Mouse (Mus musculus): ENCODE results near the gene Rnf224. TPM values are rescaled to one million over a fixed set of nuclear protein-coding genes. Genes with fewer than 3 reads are reported as not detected.
A peak's percentile ranks its signal among the peaks of the same experiment; 100 is the strongest.
"Not testable (repeated sequence)": the region's sequence is repeated elsewhere in the genome, so short reads cannot be mapped to it uniquely, and the experiment has no call there.

Rnf224 gene
- polyA plus RNA-seq, 1 experiment from 2014 or later: 0.08 TPM

DNA sequence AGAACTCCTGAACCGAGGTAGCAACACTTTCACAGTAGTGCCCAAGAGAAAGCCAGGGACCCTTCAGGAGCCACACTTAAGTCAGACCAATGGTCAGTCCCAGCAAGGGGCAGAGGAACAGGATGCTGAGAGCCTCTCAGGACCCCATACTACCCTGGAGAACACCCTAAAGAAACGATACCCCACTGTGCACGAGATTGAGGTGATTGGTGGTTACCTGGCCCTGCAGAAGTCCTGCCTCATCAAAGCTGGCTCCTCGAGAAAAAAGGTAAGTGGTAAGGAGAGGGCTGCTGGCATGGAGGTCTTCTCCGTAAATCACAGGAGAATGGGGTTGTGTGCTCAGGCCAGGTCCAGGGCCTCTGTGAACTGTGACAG is 27.7 kb upstream of the Rnf224 start:
- H3K27ac ChIP-seq: no peak overlapping the region
- H3K9me3 ChIP-seq: no peaks in the 10 kb centered on the region
- H3K4me3 ChIP-seq: peak overlapping the region; percentile 80; the same call in 1 of the 2 replicates
- WGBS: 68% methylated on average over 5 of the region's 5 CpGs
- peaks cover 16% of the 10 kb centered on the region for H3K36me3 ChIP-seq
- H3K4me1 ChIP-seq: peaks cover 36% of the 10 kb centered on the region
- H3K27me3 ChIP-seq (ENCODE audit: insufficient read depth, poor library complexity, severe bottlenecking): peaks cover 25% of the 10 kb centered on the region
- no peak for DNase-seq (ENCODE audit: low spot score)

DNA sequence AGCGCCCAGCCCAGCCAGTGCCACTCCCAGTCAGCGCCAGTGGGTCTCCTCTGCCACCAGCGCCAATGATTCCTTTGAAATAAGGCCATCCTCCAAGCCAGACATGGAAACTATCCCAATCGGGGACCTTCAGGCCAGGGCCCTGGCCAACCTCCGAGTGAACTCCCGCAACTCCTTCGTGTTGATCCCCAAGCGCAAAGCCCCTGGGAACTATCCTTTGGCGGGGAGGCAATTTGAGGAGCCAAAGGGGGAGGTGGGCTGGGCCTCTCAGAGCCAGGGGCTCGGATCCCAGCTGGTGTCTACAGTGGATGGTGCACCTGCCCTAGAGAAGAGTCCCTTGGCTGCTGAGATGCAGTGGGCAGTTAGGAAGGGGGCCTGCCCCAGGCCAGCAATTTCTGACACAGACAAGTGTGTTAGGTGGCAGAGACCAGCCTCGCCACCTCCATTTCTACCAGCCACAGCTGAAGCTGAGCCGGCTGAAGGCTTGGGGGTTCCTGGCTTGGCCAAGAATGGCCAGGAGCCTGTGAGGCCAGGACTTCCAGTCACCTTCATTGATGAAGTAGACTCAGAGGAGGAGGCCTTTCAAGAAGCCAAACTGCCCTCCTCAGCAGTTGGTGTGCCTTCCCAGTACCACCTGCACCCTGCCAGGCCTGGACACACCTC is 27.2 kb upstream of the Rnf224 start:
- Histone ChIP-seq H3K36me3 (peaks cover 11% of the 10 kb centered on the region; the same call in 1 of the 2 replicates), H3K4me3 (peak overlapping the region; percentile 80), H3K4me1 (peaks cover 36% of the 10 kb centered on the region), H3K9me3 (no peaks in the 10 kb centered on the region), H3K27me3 (ENCODE audit: insufficient read depth, poor library complexity, severe bottlenecking) (peaks cover 25% of the 10 kb centered on the region), H3K27ac (peak overlapping the region; percentile 77)
- WGBS: 20% methylated on average over 12 of the region's 12 CpGs
- no peak for DNase-seq (ENCODE audit: low spot score)

DNA sequence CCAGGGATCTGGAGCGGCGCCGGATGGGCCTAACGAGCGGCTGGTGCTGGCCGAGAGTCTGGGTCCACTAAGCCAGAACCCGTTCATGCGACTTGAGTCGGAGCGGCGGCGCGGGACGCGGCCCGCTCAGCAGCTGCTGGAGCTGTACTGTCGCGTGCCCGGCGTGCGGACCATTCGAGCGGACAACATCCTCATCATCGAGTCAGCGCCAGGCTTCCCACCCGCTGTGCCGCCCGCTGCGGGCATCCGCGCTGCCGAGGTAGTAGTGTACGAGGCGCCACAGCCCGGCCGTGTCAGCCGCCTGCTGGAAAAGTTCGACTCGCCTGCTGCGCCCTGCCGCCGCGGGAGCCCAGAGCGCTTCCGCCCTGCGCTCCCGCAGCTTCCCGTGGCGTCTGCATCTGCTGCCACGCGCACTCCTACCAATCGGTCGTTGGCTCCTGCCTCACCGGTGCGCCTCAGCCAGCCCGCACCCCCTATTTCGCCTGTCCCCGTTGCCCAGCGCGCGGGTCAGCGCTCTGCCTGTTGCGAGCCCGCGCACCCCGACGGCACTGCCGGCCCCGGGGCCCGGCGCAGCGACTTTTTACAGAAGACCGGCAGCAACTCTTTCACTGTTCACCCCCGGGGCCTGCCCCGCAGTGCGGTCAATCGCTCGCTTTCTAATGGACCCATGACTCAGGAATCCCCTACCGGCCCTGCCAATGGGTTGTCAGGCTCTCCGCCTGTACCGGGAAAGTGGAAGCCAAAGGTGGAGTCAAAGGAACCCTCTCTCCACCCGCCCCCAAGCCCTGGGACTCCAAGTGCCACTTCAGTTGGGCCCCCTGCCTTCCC is 26.4 kb upstream of the Rnf224 start:
- peaks cover 36% of the 10 kb centered on the region for H3K4me1 ChIP-seq
- no peak for DNase-seq (ENCODE audit: low spot score)
- under 1% methylated on average over 82 of the region's 82 CpGs for WGBS
- peak overlapping the region; percentile 77 for H3K27ac ChIP-seq
- peak overlapping the region; percentile 80 for H3K4me3 ChIP-seq
- H3K9me3 ChIP-seq: no peaks in the 10 kb centered on the region
- H3K36me3 ChIP-seq: 0 out of 2 replicates have a peak, but pooled peaks cover 4% of the 10 kb centered on the region
- peaks cover 25% of the 10 kb centered on the region for H3K27me3 ChIP-seq (ENCODE audit: insufficient read depth, poor library complexity, severe bottlenecking)

DNA sequence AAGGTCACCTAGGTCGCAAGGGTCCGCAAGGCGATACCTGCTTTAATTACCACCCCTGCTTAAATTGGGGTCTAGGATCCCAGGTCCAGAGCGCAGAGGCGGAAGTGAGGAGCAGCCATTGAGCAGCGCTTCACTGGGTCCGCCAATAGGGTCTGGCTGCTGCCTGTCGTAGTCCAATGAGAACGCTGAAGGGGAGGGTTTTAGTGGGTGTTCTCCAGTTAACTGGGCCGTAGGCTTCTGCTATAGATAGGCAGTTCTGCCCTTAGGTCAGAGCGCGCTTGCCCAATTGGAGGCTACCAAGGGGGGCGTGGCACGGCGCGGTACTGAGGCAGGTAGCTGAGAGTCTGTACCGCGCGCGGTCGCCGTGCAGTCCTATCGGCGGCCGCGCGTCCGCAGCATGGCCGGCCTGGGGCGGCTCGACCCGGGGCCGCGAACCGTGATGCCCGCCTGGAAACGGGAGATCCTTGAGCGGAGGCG is 25.7 kb upstream of the Rnf224 start, which contains the start of gene Tprn:
Gene Tprn (plus strand): TSS at position 328 of the 477 bp plus-strand sequence.
- peak; percentile 98 for DNase-seq (ENCODE audit: low spot score)
- Histone ChIP-seq H3K27ac (peak within 1 kb of the TSS; percentile 83), H3K4me3 (peak within 1 kb of the TSS; percentile 80), H3K27me3 (ENCODE audit: insufficient read depth, poor library complexity, severe bottlenecking) (peaks cover 25% of the 10 kb centered on the region), H3K4me1 (peaks cover 34% of the 10 kb centered on the region), H3K9me3 (no peaks in the 10 kb centered on the region), H3K36me3 (no peaks in the 10 kb centered on the region)
- under 1% methylated on average over 39 of the region's 39 CpGs for WGBS

DNA sequence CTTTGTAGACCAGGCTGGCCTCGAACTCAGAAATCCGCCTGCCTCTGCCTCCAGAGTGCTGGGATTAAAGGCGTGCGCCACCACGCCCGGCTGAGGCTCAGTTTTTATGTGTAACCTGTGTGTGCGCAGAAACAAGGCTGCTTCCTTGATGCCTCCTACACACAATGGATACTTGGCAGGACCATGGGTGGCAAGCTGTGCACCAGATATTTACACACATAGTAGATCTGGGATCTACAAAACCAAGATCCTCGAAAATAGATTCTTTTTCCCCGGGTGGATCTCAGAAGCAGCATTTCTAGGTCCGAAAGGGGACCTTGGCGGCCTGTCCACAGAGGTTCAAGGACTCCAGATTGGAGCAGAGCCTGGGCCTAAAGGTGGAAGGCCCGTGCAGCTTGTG is 25.3 kb upstream of the Rnf224 start:
- Histone ChIP-seq H3K4me1 (peaks cover 30% of the 10 kb centered on the region), H3K36me3 (no peaks in the 10 kb centered on the region), H3K4me3 (peak overlapping the region; percentile 80), H3K27ac (peak overlapping the region; percentile 83), H3K27me3 (ENCODE audit: insufficient read depth, poor library complexity, severe bottlenecking) (peaks cover 25% of the 10 kb centered on the region), H3K9me3 (no peaks in the 10 kb centered on the region)
- 43% methylated on average over 12 of the region's 12 CpGs for WGBS
- DNase-seq (ENCODE audit: low spot score): no peak

DNA sequence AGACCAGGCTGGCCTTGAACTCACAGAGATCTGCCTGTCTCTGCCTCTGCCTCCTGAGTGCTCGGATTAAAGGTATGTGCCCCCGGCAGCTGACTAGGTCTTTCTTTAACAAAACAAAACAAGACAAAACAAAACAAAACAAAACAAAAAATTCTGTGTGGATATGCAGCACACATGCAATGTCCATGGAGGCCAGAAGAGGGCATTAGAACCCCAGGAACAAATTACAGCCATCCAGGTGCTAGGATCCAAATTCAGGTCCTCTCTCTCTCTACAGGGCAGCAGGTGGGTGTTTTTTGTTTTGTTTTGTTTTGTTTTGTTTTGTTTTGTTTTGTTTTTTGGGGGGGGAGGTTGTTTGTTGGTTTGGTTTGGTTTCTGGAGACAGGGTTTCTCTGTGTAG is 22.3 kb upstream of the Rnf224 start:
- 41% methylated on average over 2 of the region's 2 CpGs for WGBS

DNA sequence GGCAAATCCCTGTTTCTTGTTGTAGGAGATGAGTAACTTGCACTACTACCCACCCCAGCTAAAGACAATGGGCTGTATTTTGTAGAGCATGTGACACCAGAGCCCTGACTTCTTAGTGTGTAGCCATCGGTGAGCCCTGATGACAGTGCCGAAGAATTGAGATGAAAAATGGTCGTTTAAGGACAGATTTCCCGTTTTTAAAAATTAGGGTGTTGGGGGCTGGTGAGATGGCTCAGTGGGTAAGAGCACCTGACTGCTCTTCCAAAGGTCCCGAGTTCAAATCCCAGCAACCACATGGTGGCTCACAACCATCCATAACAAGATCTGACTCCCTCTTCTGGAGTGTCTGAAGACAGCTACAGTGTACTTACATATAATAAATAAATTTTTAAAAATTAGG is 20.7 kb upstream of the Rnf224 start:
- not testable (repeated sequence) for H3K9me3 ChIP-seq; H3K4me3 ChIP-seq; DNase-seq (ENCODE audit: low spot score); H3K27ac ChIP-seq; H3K36me3 ChIP-seq; H3K27me3 ChIP-seq (ENCODE audit: insufficient read depth, poor library complexity, severe bottlenecking)
- H3K4me1 ChIP-seq: peaks cover 13% of the 10 kb centered on the region
- WGBS: 79% methylated on average over 5 of the region's 5 CpGs

More for the DNA sequence above, 22.3 kb upstream of the Rnf224 start:
- Histone ChIP-seq H3K36me3 (no peaks in the 10 kb centered on the region), H3K27ac (no peak overlapping the region), H3K4me3 (no peak overlapping the region), H3K4me1 (peaks cover 25% of the 10 kb centered on the region), H3K9me3 (no peaks in the 10 kb centered on the region), H3K27me3 (ENCODE audit: insufficient read depth, poor library complexity, severe bottlenecking) (peaks cover 9% of the 10 kb centered on the region)
- DNase-seq (ENCODE audit: low spot score): no peak

DNA sequence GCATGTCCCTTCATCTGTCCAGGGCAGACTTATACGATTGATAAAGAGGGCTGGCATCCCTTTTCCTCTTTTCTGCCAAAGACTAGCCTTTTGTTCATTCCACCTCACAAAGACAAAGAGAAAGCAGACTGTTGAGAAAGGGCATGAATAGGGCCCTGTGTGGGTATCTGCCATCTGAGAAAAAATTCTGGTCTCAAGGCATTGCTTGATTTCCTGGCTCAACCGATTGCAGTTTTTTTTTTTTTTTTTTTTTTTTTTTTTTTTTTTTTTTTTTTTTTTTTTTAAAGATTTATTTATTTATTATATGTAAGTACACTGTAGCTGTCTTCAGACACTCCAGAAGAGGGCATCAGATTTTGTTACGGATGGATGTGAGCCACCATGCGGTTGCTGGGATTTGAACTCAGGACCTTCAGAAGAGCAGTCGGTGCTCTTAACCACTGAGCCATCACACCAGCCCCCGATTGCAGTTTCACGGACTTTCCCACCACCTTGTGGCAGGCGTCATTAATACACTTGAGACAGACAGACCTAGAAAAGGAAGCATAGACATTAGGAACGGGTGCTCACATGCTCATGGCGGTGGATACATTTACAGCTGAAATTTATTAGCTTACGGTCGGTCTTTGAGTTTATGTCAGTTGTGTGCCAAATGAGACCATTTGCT is 20.0 kb upstream of the Rnf224 start:
- not testable (repeated sequence) for H3K27ac ChIP-seq

DNA sequence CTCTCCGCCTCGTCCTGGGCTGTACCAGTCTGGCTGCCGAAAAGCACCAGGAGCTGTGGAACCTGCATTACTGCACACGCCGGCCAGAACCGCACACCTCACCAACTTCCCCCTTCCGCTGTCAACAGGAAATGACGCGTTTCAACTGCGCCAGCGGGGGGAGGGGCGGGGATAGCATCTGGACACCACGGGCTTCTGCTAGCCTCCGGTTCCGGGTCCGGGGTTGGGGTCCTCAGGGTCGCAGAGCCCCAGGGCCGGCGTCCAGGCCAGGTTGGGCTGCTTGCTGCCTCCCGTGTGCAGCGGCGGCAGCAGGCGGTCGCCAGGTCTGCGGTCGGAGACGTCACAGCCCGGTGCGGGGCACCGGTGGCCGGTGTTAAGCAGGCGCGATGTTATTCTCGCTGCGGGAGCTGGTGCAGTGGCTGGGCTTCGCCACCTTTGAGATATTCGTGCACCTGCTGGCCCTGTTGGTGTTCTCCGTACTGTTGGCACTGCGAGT is 18.7 kb upstream of the Rnf224 start, which contains the start of gene Tmem203:
Gene Tmem203 (plus strand): TSS at position 156 of the 496 bp plus-strand sequence.
- peaks cover 13% of the 10 kb centered on the region for H3K4me1 ChIP-seq
- H3K27ac ChIP-seq: peak within 1 kb of the TSS; percentile 94
- no peaks in the 10 kb centered on the region for H3K27me3 ChIP-seq (ENCODE audit: insufficient read depth, poor library complexity, severe bottlenecking)
- no peaks in the 10 kb centered on the region for H3K9me3 ChIP-seq
- DNase-seq (ENCODE audit: low spot score): peak; percentile 97
- peaks cover 26% of the 10 kb centered on the region for H3K36me3 ChIP-seq
- H3K4me3 ChIP-seq: peak within 1 kb of the TSS; percentile 84
- whole genome bisulfite sequencing: under 1% methylated on average over 39 of the region's 39 CpGs

More for the DNA sequence above, 20.0 kb upstream of the Rnf224 start:
- H3K4me1 ChIP-seq: peaks cover 13% of the 10 kb centered on the region
- peaks cover 15% of the 10 kb centered on the region for H3K36me3 ChIP-seq
- not testable (repeated sequence) for H3K9me3 ChIP-seq; DNase-seq (ENCODE audit: low spot score); H3K27me3 ChIP-seq (ENCODE audit: insufficient read depth, poor library complexity, severe bottlenecking)
- 59% methylated on average over 12 of the region's 12 CpGs for WGBS
- H3K4me3 ChIP-seq: peak overlapping the region; percentile 84

DNA sequence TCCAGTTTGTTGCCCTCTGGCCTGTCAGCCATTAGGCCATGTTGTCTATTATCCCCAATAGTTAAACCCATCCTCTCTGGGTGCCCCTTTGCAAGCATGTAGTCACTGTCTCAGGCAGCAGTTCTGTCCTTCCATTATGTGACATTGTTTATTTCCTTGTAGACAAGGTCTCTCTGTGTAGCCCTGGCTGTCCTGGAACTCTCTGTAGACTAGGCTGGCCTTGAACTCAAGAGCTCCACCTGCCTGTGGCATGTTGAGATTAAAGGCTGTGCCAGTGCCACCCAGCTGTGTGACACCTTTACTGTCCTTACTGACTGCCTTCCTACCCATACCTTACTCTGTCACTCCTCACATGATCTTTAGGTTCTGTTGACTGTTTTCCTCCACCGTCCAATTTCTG is 15.7 kb upstream of the Rnf224 start:
- peaks cover 56% of the 10 kb centered on the region for H3K36me3 ChIP-seq
- no peaks in the 10 kb centered on the region for H3K9me3 ChIP-seq
- no peak for DNase-seq (ENCODE audit: low spot score)
- no peak overlapping the region for H3K4me3 ChIP-seq
- H3K27ac ChIP-seq: no peak overlapping the region
- WGBS: 90% methylated on average over 1 of the region's 1 CpGs
- no peaks in the 10 kb centered on the region for H3K27me3 ChIP-seq (ENCODE audit: insufficient read depth, poor library complexity, severe bottlenecking)
- peaks cover 13% of the 10 kb centered on the region for H3K4me1 ChIP-seq

DNA sequence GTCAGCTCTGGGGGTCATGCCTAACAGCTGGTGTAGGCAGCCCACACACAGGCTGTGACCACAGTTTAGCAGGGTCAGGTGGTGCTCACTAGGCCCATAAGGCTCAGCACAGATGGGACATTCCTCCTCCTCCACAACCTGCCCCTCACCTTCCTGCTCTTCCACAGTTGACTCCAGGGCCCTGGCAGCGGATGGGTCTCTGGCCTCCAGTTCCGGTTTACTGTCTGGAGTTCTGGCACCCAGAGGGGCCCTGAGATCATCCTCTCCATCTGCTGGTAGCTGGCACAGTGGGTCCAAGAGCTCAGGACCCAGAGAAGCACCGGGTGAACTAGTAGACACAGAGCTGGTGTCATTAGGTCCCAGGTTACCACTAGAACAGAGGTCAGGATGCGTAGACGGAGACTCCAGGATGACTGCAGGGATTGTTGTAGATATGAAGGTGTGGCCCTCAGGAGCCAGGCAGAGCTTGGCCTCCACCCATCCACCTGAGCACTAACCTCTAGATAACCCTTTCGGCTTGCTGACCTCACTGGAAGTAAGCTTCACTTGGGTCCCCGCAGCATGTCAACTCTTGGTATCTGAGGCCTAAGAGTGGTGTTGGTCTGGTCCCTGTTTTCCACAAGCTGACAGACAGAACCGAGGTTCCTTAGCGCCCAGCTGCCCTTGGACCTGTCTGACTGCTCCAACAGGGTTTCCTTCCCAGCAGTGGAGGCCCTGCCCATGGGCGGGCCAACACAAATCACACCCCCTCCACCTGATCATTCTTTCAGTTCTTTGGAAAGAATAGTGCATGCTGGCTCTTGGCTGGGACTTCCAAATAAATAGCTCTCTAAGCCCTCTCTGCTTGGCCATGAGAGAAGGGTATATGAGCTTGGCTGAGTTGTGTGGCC is 9.8 kb upstream of the Rnf224 start, which contains the start of gene AL732309.1:
Gene AL732309.1 (minus strand): TSS at position 681 of the 890 bp plus-strand sequence.
- 81% methylated on average over 10 of the region's 10 CpGs for WGBS
- H3K36me3 ChIP-seq: peaks cover 61% of the 10 kb centered on the region
- DNase-seq (ENCODE audit: low spot score): no peak

DNA sequence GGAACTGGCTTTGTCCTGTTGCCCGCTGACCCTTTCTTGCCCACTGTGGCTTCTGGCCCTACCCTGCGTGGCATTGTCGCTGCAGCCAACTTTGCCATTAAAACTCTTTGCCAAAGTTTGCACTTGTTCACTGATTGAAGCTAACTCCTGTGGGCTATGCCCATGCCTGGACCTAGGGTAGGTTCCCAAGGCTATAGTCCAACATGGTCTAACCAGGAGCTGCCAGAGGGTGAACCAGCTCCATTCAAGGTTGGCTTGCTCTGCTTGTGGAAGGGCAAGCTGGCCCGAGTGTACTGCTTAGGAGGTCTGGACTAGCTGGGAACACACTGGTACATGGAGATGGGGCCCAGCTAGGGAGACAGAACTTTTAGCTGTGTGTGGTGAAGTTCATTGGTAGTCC is 7.6 kb upstream of the Rnf224 start:
- no peaks in the 10 kb centered on the region for H3K9me3 ChIP-seq
- WGBS: 85% methylated on average over 4 of the region's 4 CpGs

More for the DNA sequence above, 9.8 kb upstream of the Rnf224 start, which contains the start of gene AL732309.1:
- no peak within 1 kb of the TSS for H3K4me3 ChIP-seq
- peaks cover 30% of the 10 kb centered on the region for H3K27me3 ChIP-seq (ENCODE audit: insufficient read depth, poor library complexity, severe bottlenecking)
- peaks cover 17% of the 10 kb centered on the region for H3K4me1 ChIP-seq
- H3K27ac ChIP-seq: no peak within 1 kb of the TSS
- H3K9me3 ChIP-seq: no peaks in the 10 kb centered on the region

More for the DNA sequence above, 7.6 kb upstream of the Rnf224 start:
- Histone ChIP-seq H3K36me3 (peaks cover 39% of the 10 kb centered on the region), H3K4me3 (no peak overlapping the region), H3K27ac (no peak overlapping the region), H3K4me1 (peaks cover 30% of the 10 kb centered on the region), H3K27me3 (ENCODE audit: insufficient read depth, poor library complexity, severe bottlenecking) (peaks cover 37% of the 10 kb centered on the region)
- DNase-seq (ENCODE audit: low spot score): no peak

Measured in heart, embryonic 10.5 days (tissue).